Mouse (Mus musculus) right cerebral cortex, postnatal 25 days (tissue): ENCODE results near the gene Mt2.
A peak's percentile ranks its signal among the peaks of the same experiment; 100 is the strongest.

Experiments
- DNase-seq: peaks from one replicate; pipeline ENCODE4 v3.0.0; 2022

Mt2 gene

DNA sequence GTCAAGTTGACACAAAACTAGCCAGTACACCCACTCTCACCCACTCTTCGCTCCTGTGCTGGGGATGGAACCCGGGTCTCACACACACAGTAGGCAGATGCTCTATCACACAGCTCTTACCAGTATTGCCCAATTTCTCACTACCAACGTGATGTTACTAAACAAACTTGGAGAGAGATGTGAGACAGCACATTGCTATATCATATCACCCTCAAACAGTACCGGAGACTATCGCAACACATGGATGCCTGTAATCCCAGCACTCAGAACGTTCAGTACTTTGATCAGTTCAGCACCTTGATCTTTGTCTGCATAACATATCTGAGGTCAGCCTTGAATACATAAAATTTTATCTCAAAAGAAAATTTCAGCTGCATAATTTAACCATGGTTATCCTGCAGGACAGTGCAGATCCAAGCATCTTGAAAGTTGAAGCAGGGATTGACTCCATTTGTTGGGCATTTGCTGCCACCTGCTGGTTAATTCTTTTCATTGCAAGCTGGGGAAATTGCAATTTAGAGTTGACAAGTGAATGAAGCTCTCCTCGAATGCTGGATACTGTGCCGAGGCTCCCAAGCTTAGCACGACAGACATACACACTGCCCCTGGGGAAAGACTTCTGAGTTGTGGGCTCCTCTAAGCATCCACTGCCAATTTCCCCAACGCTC is 26.9 kb downstream of the Mt2 start:
- DNase-seq: peak; percentile 60

DNA sequence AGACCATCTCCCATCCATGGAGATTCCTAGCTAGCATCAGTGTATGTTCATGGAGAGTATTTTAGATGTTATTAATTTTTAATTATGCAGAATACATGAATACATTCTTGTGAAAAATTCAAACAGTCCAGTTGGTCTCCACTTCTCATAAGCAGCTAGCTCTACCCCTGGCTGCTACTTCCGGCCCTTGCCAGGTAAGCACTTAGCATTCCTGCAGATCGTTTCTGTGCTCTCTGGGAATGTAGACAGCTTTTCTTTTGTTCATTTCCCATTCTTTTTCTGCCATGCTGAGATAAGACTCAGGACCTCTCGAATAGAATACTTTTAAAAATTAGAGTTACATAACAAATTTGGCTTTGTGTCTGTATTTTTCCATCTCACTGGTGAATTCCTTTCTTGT is 31.6 kb downstream of the Mt2 start:
- no peak for DNase-seq

DNA sequence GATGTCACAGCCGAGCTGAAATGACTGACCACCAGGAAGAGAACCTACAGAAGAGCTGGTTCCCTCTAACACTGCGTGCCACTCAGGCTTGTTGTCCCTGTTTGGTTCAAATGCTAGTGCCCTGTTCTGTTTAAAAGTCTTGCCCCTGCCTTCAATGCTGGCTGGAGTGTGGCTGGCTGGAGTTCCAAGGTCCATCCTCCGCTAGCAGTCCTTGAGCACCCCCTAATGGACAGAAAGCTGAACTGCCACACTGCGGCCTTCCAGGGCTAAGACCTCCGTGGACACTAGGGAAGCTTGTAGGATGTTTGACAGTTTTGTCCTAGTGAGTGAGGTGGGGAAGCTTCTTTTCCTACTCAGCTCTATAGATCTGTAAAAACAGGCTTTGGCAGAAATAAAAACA is 33.3 kb downstream of the Mt2 start:
- no peak for DNase-seq

DNA sequence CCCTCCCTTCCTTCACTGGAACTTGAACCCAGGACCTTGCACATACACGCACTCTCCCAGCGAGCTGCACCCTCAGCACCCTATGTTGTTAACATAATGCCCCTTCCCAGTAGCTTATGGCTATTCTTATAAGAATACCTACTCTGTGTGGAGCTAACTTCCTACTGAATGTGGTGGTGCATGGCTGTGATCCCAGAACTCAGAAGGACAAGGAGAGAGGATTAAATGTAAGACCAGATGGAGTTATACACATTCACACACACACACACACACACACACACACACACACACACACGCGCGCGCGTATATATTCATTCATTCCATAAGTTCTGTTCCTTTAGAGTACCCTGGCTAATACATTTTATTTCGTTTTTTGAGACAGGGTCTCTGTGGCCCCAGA is 33.8 kb downstream of the Mt2 start:
- no peak for DNase-seq

DNA sequence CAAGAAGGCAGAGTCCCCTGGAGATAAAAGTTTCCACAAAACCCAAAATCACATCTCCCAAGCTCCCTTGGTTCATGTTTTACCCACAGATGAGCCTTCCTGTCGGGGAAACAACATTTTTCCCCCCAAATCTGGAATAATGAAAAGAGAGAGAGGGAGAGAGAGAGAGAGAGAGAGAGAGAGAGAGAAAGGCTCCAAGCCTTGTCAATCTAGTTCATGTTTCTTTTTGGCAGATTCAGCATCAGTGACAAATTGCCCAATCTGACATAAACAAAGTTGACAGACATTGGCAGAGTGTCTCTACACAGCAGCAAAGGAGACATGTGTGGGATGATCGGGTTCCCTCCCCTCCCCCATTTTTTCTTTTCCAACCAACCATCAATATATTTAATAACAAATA is 35.0 kb downstream of the Mt2 start:
- DNase-seq: no peak

DNA sequence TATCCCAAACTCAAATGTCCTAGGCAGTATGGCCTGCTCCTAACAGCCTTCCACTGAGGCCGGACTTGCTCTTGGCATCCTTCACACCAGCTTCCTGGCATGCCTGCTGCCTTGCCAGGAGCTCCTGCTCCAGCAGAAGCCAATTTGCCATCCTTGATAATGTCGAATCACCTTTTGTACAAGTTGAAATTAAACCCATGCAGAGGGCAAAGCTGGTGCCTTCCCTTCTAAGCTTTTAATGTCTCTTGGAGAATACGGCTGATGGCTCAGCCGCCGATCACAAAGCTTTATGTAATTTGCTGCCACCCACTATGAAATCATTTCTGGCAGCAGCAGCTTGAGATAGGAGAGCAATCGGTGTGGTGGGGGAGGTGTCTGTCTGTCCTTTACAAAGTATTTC is 37.2 kb downstream of the Mt2 start:
- DNase-seq: peak; percentile 48

DNA sequence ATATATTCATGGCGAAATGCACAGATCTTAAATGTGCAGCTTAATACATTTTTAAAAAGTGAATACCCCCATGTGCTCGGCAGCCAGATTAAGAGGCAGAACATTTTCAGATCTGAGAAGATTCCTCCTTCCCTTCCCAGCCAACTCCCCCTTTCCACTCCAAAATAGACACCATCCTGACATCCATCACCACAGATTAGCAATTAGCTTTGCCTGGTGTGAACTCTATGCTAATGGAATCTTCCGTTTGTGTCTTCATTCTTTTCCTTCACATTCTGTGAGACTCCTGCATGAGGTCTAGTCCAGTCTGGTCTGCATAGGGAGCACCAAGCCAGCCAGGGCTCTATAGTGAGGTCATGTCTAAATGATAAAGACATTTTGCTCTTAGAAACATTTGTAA is 37.8 kb downstream of the Mt2 start:
- DNase-seq: no peak

DNA sequence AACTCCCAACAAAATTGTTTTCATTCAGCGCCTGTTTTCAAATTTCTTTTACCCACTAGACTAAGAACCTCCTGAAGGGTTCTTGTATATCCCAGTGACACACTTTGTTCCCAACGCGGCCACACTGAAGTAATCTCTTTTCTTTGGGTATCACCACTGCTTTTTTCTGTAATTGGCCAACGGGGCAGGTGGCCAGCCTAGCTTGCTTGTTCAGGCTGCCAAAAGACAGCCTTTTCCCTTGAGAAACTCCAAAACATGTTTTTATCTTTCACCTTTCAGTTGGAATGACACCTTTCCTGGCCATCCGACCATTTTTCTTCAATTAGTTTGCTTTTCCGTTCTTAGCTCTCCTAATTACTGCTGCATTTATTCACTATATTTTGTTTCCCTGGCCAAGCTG is 41.4 kb downstream of the Mt2 start:
- no peak for DNase-seq

DNA sequence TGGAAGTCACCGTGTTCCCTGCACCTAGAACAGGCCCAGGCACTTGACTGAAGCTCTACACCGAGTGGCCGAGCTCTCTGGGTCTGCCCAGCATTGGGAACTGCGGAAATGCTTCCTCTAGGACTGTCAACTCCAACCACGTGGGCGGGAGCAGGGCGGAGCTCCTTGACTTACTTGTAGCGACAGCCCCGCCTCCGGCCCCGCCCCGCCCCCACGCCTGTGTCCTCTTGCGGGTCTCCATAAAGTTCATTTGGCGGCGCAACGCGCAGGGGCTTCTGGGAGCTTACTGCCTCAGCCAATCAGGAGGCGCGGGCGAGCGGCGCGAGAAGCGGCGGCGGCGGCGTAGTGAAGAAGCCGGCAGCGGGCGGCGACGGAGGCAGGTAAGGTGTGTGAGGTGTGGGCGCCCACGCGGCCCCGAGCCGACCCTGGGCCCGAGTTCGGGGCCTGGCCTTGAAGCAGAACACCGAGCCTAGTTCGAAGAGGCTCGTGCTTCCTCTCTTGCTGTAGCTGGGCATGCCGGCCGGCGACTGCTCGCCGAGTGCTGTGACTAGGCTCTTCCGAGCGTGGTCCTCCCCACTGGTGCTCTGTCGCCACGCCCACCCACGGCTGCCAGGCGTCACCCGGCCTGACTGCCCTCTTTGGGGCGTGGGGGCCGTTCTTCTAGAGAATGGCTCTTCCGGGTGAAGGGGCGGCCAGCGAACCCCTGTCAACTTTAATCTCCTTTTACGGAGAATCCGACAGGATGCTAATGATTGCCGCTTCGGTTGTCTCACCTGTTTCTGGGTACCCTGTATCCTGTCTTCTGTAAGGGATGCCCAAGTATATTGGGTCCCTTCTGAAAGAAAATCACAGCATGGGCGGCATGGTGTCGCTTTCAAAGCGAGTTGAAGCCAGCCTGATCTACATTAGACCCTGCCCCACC is 42.0 kb downstream of the Mt2 start, which contains the start of gene Nup93:
Gene Nup93 (plus strand): TSS at position 313 of the 922 bp plus-strand sequence.
- DNase-seq: peak; percentile 96
